Mouse (Mus musculus): ENCODE results near the gene Exoc2. TPM values are rescaled to one million over a fixed set of nuclear protein-coding genes. Genes with fewer than 3 reads are reported as not detected.
A peak's percentile ranks its signal among the peaks of the same experiment; 100 is the strongest.

The Exoc2 gene
- polyA plus RNA-seq (2015; fragmentation: Nextera tagmentation; extraction: Ambion mirVana): 11.9 and 12.4 TPM in 2 replicates

GRCm38 (mm10) chr13:30973501-30974246, at the start of gene Exoc2, which contains the start of gene Gm5447:
Gene Exoc2 (minus strand): TSS chr13:30974093.
Gene Gm5447 (plus strand): TSS chr13:30974204.
- H3K36me3 ChIP-seq (replicated peaks): no peaks in the 10 kb centered on the region
- peaks cover 7% of the 10 kb centered on the region; the same call in 1 of the 2 replicates for H3K27me3 ChIP-seq
- H3K27ac ChIP-seq (replicated peaks): peak within 1 kb of the TSS; percentile 91
- under 1% methylated on average over 54 of the region's 54 CpGs for WGBS (ENCODE audit: insufficient replicate concordance)
- H3K9ac ChIP-seq: peak within 1 kb of the TSS; percentile 90
- no peaks in the 10 kb centered on the region for H3K9me3 ChIP-seq (replicated peaks)
- ATAC-seq (ENCODE audit: insufficient read depth): peak; percentile 93
- H3K4me3 ChIP-seq (replicated peaks): peak within 1 kb of the TSS; percentile 97
- peaks cover 41% of the 10 kb centered on the region for H3K4me1 ChIP-seq (replicated peaks)
- peak within 1 kb of the TSS; percentile 73 for H3K4me2 ChIP-seq

- 55% methylated on average over 3 of the region's 3 CpGs for WGBS (ENCODE audit: insufficient replicate concordance)
- no peaks in the 10 kb centered on the region for H3K36me3 ChIP-seq (replicated peaks)
These were observed 49.8 kb upstream of the Exoc2 start for GRCm38 (mm10) chr13:31023664-31024063.

GRCm38 (mm10) chr13:31021927-31022326, 48.0 kb upstream of the Exoc2 start:
- H3K4me3 ChIP-seq (replicated peaks): no peak overlapping the region
- no peak overlapping the region for H3K4me2 ChIP-seq
- H3K27ac ChIP-seq (replicated peaks): no peak overlapping the region
- no peaks in the 10 kb centered on the region for H3K4me1 ChIP-seq (replicated peaks)
- H3K9me3 ChIP-seq (replicated peaks): no peaks in the 10 kb centered on the region
- H3K36me3 ChIP-seq (replicated peaks): no peaks in the 10 kb centered on the region
- WGBS (ENCODE audit: insufficient replicate concordance): 58% methylated on average over 6 of the region's 6 CpGs
- no peaks in the 10 kb centered on the region for H3K27me3 ChIP-seq
- no peak for ATAC-seq (ENCODE audit: insufficient read depth)
- no peak overlapping the region for H3K9ac ChIP-seq

More at GRCm38 (mm10) chr13:31023664-31024063, 49.8 kb upstream of the Exoc2 start:
- no peak for ATAC-seq (ENCODE audit: insufficient read depth)
- H3K27ac ChIP-seq (replicated peaks): no peak overlapping the region
- no peaks in the 10 kb centered on the region for H3K27me3 ChIP-seq
- H3K9ac ChIP-seq: no peak overlapping the region
- no peaks in the 10 kb centered on the region for H3K4me1 ChIP-seq (replicated peaks)
- no peak overlapping the region for H3K4me2 ChIP-seq
- no peak overlapping the region for H3K4me3 ChIP-seq (replicated peaks)
- no peaks in the 10 kb centered on the region for H3K9me3 ChIP-seq (replicated peaks)

- Histone ChIP-seq H3K4me3 (replicated peaks) (no peak overlapping the region), H3K9ac (no peak overlapping the region), H3K4me2 (no peak overlapping the region), H3K27me3 (no peaks in the 10 kb centered on the region), H3K27ac (replicated peaks) (no peak overlapping the region), H3K4me1 (replicated peaks) (no peaks in the 10 kb centered on the region), H3K36me3 (replicated peaks) (no peaks in the 10 kb centered on the region), H3K9me3 (replicated peaks) (no peaks in the 10 kb centered on the region)
- whole genome bisulfite sequencing (ENCODE audit: insufficient replicate concordance): 49% methylated on average over 4 of the region's 4 CpGs
- no peak for ATAC-seq (ENCODE audit: insufficient read depth)
These were observed 47.6 kb upstream of the Exoc2 start for GRCm38 (mm10) chr13:31021514-31021913.

- WGBS (ENCODE audit: insufficient replicate concordance): 51% methylated on average over 3 of the region's 3 CpGs
- no peak for ATAC-seq (ENCODE audit: insufficient read depth)
- H3K9ac ChIP-seq: no peak overlapping the region
- H3K4me3 ChIP-seq (replicated peaks): no peak overlapping the region
- H3K27me3 ChIP-seq: no peaks in the 10 kb centered on the region
- H3K27ac ChIP-seq (replicated peaks): no peak overlapping the region
- no peaks in the 10 kb centered on the region for H3K4me1 ChIP-seq (replicated peaks)
- no peaks in the 10 kb centered on the region for H3K9me3 ChIP-seq (replicated peaks)
- no peaks in the 10 kb centered on the region for H3K36me3 ChIP-seq (replicated peaks)
- no peak overlapping the region for H3K4me2 ChIP-seq
These were observed 43.7 kb upstream of the Exoc2 start for GRCm38 (mm10) chr13:31017545-31017944.

DNA sequence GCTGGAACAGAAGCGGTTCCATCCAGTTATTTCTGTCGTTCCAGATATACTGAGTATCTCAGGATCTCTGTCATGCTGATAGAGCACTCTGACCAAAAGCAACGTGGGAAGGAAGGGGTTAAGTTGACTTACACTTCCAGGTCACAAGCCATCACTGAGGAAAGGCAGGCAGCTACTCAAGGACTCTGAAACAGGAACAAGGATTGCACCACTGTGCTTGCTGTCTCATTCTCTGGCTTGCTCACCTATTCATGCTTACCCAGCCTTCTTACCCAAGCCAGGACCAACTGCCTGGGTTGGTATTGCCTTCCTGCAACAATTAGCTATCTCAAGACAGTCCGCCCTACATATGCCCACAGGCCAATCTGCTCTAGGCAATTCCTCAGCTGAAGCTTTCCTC, 31.1 kb upstream of the Exoc2 start:
- H3K4me2 ChIP-seq: no peak overlapping the region
- 58% methylated on average over 4 of the region's 4 CpGs for WGBS (ENCODE audit: insufficient replicate concordance)
- ATAC-seq (ENCODE audit: insufficient read depth): no peak
- H3K27me3 ChIP-seq: no peaks in the 10 kb centered on the region
- no peaks in the 10 kb centered on the region for H3K36me3 ChIP-seq (replicated peaks)
- no peak overlapping the region for H3K4me3 ChIP-seq (replicated peaks)
- no peaks in the 10 kb centered on the region for H3K9me3 ChIP-seq (replicated peaks)
- no peak overlapping the region for H3K9ac ChIP-seq
- no peaks in the 10 kb centered on the region for H3K4me1 ChIP-seq (replicated peaks)
- no peak overlapping the region for H3K27ac ChIP-seq (replicated peaks)

GRCm38 (mm10) chr13:31004458-31004857, 30.6 kb upstream of the Exoc2 start:
- H3K4me2 ChIP-seq: no peak overlapping the region
- WGBS (ENCODE audit: insufficient replicate concordance): 30% methylated on average over 12 of the region's 12 CpGs

DNA sequence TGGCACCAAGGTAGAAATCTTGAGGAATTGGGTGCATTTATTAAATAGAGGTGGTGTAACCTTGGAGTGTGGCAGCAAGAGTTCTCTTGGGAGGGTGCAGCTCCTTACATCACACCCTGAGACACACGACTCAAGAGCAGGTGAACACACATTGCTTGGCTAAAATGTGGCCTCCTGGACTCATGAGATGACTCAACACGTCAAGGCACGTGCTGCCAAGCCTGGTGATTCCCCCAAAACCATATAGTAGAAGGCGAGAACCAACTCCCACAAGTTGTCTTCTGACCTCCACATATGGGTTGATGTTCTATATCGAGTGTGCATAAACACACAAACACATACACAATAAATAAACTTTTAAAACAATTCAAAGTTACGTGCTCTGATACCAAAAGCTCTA, 25.9 kb upstream of the Exoc2 start:
- H3K27me3 ChIP-seq: 0 out of 2 replicates have a peak, but pooled peaks cover 2% of the 10 kb centered on the region
- no peak overlapping the region for H3K9ac ChIP-seq
- no peak overlapping the region for H3K4me3 ChIP-seq (replicated peaks)
- no peak overlapping the region for H3K4me2 ChIP-seq
- no peaks in the 10 kb centered on the region for H3K9me3 ChIP-seq (replicated peaks)
- ATAC-seq (ENCODE audit: insufficient read depth): no peak
- H3K4me1 ChIP-seq (replicated peaks): no peaks in the 10 kb centered on the region
- 60% methylated on average over 6 of the region's 6 CpGs for WGBS (ENCODE audit: insufficient replicate concordance)
- H3K27ac ChIP-seq (replicated peaks): no peak overlapping the region
- H3K36me3 ChIP-seq (replicated peaks): no peaks in the 10 kb centered on the region

More at GRCm38 (mm10) chr13:31004458-31004857, 30.6 kb upstream of the Exoc2 start:
- Histone ChIP-seq H3K9me3 (replicated peaks) (no peaks in the 10 kb centered on the region), H3K36me3 (replicated peaks) (no peaks in the 10 kb centered on the region), H3K9ac (no peak overlapping the region), H3K4me1 (replicated peaks) (no peaks in the 10 kb centered on the region), H3K4me3 (replicated peaks) (no peak overlapping the region), H3K27ac (replicated peaks) (no peak overlapping the region), H3K27me3 (no peaks in the 10 kb centered on the region)
- ATAC-seq (ENCODE audit: insufficient read depth): no peak

GRCm38 (mm10) chr13:30997526-30998253, 23.8 kb upstream of the Exoc2 start:
- Histone ChIP-seq H3K4me3 (replicated peaks) (no peak overlapping the region), H3K4me2 (no peak overlapping the region), H3K27me3 (0 out of 2 replicates have a peak, but pooled peaks cover 2% of the 10 kb centered on the region), H3K4me1 (replicated peaks) (no peaks in the 10 kb centered on the region), H3K9ac (no peak overlapping the region), H3K27ac (replicated peaks) (no peak overlapping the region), H3K9me3 (replicated peaks) (no peaks in the 10 kb centered on the region), H3K36me3 (replicated peaks) (no peaks in the 10 kb centered on the region)
- 67% methylated on average over 8 of the region's 8 CpGs for WGBS (ENCODE audit: insufficient replicate concordance)
- no peak for ATAC-seq (ENCODE audit: insufficient read depth)

GRCm38 (mm10) chr13:30994249-30994858, 20.5 kb upstream of the Exoc2 start:
- Histone ChIP-seq H3K4me3 (replicated peaks) (no peak overlapping the region), H3K27me3 (peaks cover 10% of the 10 kb centered on the region), H3K4me1 (replicated peaks) (no peaks in the 10 kb centered on the region), H3K9me3 (replicated peaks) (no peaks in the 10 kb centered on the region), H3K4me2 (no peak overlapping the region), H3K36me3 (replicated peaks) (no peaks in the 10 kb centered on the region), H3K9ac (no peak overlapping the region), H3K27ac (replicated peaks) (no peak overlapping the region)
- WGBS (ENCODE audit: insufficient replicate concordance): 30% methylated on average over 6 of the region's 6 CpGs
- ATAC-seq (ENCODE audit: insufficient read depth): no peak

- H3K36me3 ChIP-seq (replicated peaks): no peaks in the 10 kb centered on the region
- H3K4me3 ChIP-seq (replicated peaks): no peak overlapping the region
- peaks cover 10% of the 10 kb centered on the region for H3K27me3 ChIP-seq
- no peak overlapping the region for H3K9ac ChIP-seq
- WGBS (ENCODE audit: insufficient replicate concordance): 29% methylated on average over 3 of the region's 3 CpGs
- no peak for ATAC-seq (ENCODE audit: insufficient read depth)
- H3K4me1 ChIP-seq (replicated peaks): no peaks in the 10 kb centered on the region
- H3K27ac ChIP-seq (replicated peaks): no peak overlapping the region
- H3K4me2 ChIP-seq: no peak overlapping the region
- H3K9me3 ChIP-seq (replicated peaks): no peaks in the 10 kb centered on the region
These were observed 19.9 kb upstream of the Exoc2 start for GRCm38 (mm10) chr13:30993819-30994218.

All from liver, embryonic 15.5 days (tissue).